Mouse (Mus musculus): ENCODE measurements around the gene Sfxn3. TPM values are rescaled to one million over a fixed set of nuclear protein-coding genes. Genes with fewer than 3 reads are reported as not detected.

Sfxn3 gene
- polyA plus RNA-seq, 1 experiment from 2014 or later: 2.9 TPM

GRCm38 (mm10) chr19:45020348-45020747 lies 27.0 kb upstream of the Sfxn3 start:
- H3K9ac ChIP-seq: no peak overlapping the region
- peaks cover 45% of the 10 kb centered on the region for H3K4me1 ChIP-seq (replicated peaks)
- ATAC-seq (ENCODE audit: insufficient read depth): no peak
- H3K4me3 ChIP-seq (replicated peaks): no peak overlapping the region
- peaks cover 31% of the 10 kb centered on the region for H3K27me3 ChIP-seq
- no peaks in the 10 kb centered on the region for H3K9me3 ChIP-seq (replicated peaks)
- H3K4me2 ChIP-seq: no peak overlapping the region
- 60% methylated on average over 6 of the region's 6 CpGs for WGBS (ENCODE audit: insufficient replicate concordance)
- H3K27ac ChIP-seq (replicated peaks): no peak overlapping the region
- H3K36me3 ChIP-seq (replicated peaks): peaks cover 3% of the 10 kb centered on the region; the same call in 1 of the 2 replicates

GRCm38 (mm10) chr19:45021362-45021761 lies 25.9 kb upstream of the Sfxn3 start:
- ATAC-seq (ENCODE audit: insufficient read depth): no peak
- 68% methylated on average over 15 of the region's 15 CpGs for WGBS (ENCODE audit: insufficient replicate concordance)
- no peaks in the 10 kb centered on the region for H3K9me3 ChIP-seq (replicated peaks)
- no peak overlapping the region for H3K4me2 ChIP-seq
- H3K9ac ChIP-seq: no peak overlapping the region
- H3K36me3 ChIP-seq (replicated peaks): peaks cover 12% of the 10 kb centered on the region; the same call in 1 of the 2 replicates
- H3K4me1 ChIP-seq (replicated peaks): peaks cover 35% of the 10 kb centered on the region
- no peak overlapping the region for H3K27ac ChIP-seq (replicated peaks)
- H3K27me3 ChIP-seq: peaks cover 21% of the 10 kb centered on the region
- no peak overlapping the region for H3K4me3 ChIP-seq (replicated peaks)

- Histone ChIP-seq H3K4me2 (no peak overlapping the region), H3K36me3 (replicated peaks) (peaks cover 16% of the 10 kb centered on the region; the same call in 1 of the 2 replicates), H3K4me1 (replicated peaks) (peaks cover 11% of the 10 kb centered on the region), H3K4me3 (replicated peaks) (no peak overlapping the region), H3K9ac (no peak overlapping the region), H3K27me3 (no peaks in the 10 kb centered on the region), H3K27ac (replicated peaks) (no peak overlapping the region), H3K9me3 (replicated peaks) (no peaks in the 10 kb centered on the region)
- ATAC-seq (ENCODE audit: insufficient read depth): no peak
- 77% methylated on average over 11 of the region's 11 CpGs for WGBS (ENCODE audit: insufficient replicate concordance)
Measured at GRCm38 (mm10) chr19:45023993-45024392, 23.3 kb upstream of the Sfxn3 start.

- H3K4me1 ChIP-seq (replicated peaks): peaks cover 4% of the 10 kb centered on the region; the same call in 1 of the 2 replicates
- H3K9ac ChIP-seq: no peak overlapping the region
- no peak overlapping the region for H3K27ac ChIP-seq (replicated peaks)
- WGBS (ENCODE audit: insufficient replicate concordance): 91% methylated on average over 20 of the region's 20 CpGs
- no peak overlapping the region for H3K4me3 ChIP-seq (replicated peaks)
- no peaks in the 10 kb centered on the region for H3K27me3 ChIP-seq
- H3K9me3 ChIP-seq (replicated peaks): no peaks in the 10 kb centered on the region
- no peak overlapping the region for H3K4me2 ChIP-seq
- H3K36me3 ChIP-seq (replicated peaks): peaks cover 16% of the 10 kb centered on the region; the same call in 1 of the 2 replicates
- no peak for ATAC-seq (ENCODE audit: insufficient read depth)
Measured at GRCm38 (mm10) chr19:45024775-45025174, 22.5 kb upstream of the Sfxn3 start.

GRCm38 (mm10) chr19:45025937-45026568 lies 21.2 kb upstream of the Sfxn3 start:
- Histone ChIP-seq H3K4me1 (replicated peaks) (peaks cover 13% of the 10 kb centered on the region), H3K4me2 (no peak overlapping the region), H3K27ac (replicated peaks) (no peak overlapping the region), H3K36me3 (replicated peaks) (peaks cover 16% of the 10 kb centered on the region; the same call in 1 of the 2 replicates), H3K4me3 (replicated peaks) (no peak overlapping the region), H3K9me3 (replicated peaks) (no peaks in the 10 kb centered on the region), H3K27me3 (no peaks in the 10 kb centered on the region), H3K9ac (no peak overlapping the region)
- no peak for ATAC-seq (ENCODE audit: insufficient read depth)
- 86% methylated on average over 37 of the region's 37 CpGs for WGBS (ENCODE audit: insufficient replicate concordance)

- H3K27me3 ChIP-seq: no peaks in the 10 kb centered on the region
- WGBS (ENCODE audit: insufficient replicate concordance): 60% methylated on average over 6 of the region's 6 CpGs
- H3K9ac ChIP-seq: no peak overlapping the region
- no peaks in the 10 kb centered on the region for H3K9me3 ChIP-seq (replicated peaks)
- peaks cover 16% of the 10 kb centered on the region; the same call in 1 of the 2 replicates for H3K36me3 ChIP-seq (replicated peaks)
- no peak overlapping the region for H3K4me3 ChIP-seq (replicated peaks)
- no peak overlapping the region for H3K27ac ChIP-seq (replicated peaks)
- no peak for ATAC-seq (ENCODE audit: insufficient read depth)
- H3K4me1 ChIP-seq (replicated peaks): peaks cover 20% of the 10 kb centered on the region
- no peak overlapping the region for H3K4me2 ChIP-seq
Measured at GRCm38 (mm10) chr19:45026958-45027670, 20.2 kb upstream of the Sfxn3 start.

- Histone ChIP-seq H3K4me2 (no peak overlapping the region), H3K9ac (no peak overlapping the region), H3K36me3 (replicated peaks) (peaks cover 16% of the 10 kb centered on the region; the same call in 1 of the 2 replicates), H3K4me1 (replicated peaks) (peaks cover 20% of the 10 kb centered on the region), H3K27ac (replicated peaks) (no peak overlapping the region), H3K27me3 (no peaks in the 10 kb centered on the region), H3K4me3 (replicated peaks) (no peak overlapping the region), H3K9me3 (replicated peaks) (no peaks in the 10 kb centered on the region)
- WGBS (ENCODE audit: insufficient replicate concordance): 77% methylated on average over 6 of the region's 6 CpGs
- no peak for ATAC-seq (ENCODE audit: insufficient read depth)
Measured at GRCm38 (mm10) chr19:45027848-45028247, 19.5 kb upstream of the Sfxn3 start.

GRCm38 (mm10) chr19:45028746-45029145 lies 18.6 kb upstream of the Sfxn3 start:
- Histone ChIP-seq H3K27ac (replicated peaks) (no peak overlapping the region), H3K4me1 (replicated peaks) (peaks cover 19% of the 10 kb centered on the region), H3K4me3 (replicated peaks) (no peak overlapping the region), H3K4me2 (no peak overlapping the region), H3K9ac (no peak overlapping the region), H3K36me3 (replicated peaks) (peaks cover 16% of the 10 kb centered on the region; the same call in 1 of the 2 replicates), H3K27me3 (no peaks in the 10 kb centered on the region), H3K9me3 (replicated peaks) (no peaks in the 10 kb centered on the region)
- 66% methylated on average over 19 of the region's 19 CpGs for WGBS (ENCODE audit: insufficient replicate concordance)
- ATAC-seq (ENCODE audit: insufficient read depth): no peak

- no peak overlapping the region for H3K27ac ChIP-seq (replicated peaks)
- no peak overlapping the region for H3K9ac ChIP-seq
- ATAC-seq (ENCODE audit: insufficient read depth): no peak; the same call in 1 of the 2 replicates
- peaks cover 18% of the 10 kb centered on the region for H3K4me1 ChIP-seq (replicated peaks)
- no peaks in the 10 kb centered on the region for H3K27me3 ChIP-seq
- no peak overlapping the region for H3K4me2 ChIP-seq
- WGBS (ENCODE audit: insufficient replicate concordance): 45% methylated on average over 9 of the region's 9 CpGs
- H3K9me3 ChIP-seq (replicated peaks): no peaks in the 10 kb centered on the region
- peaks cover 16% of the 10 kb centered on the region; the same call in 1 of the 2 replicates for H3K36me3 ChIP-seq (replicated peaks)
- H3K4me3 ChIP-seq (replicated peaks): no peak overlapping the region
Measured at GRCm38 (mm10) chr19:45029571-45029970, 17.7 kb upstream of the Sfxn3 start.

- peaks cover 18% of the 10 kb centered on the region for H3K4me1 ChIP-seq (replicated peaks)
- H3K9me3 ChIP-seq (replicated peaks): no peaks in the 10 kb centered on the region
- H3K27me3 ChIP-seq: no peaks in the 10 kb centered on the region
- ATAC-seq (ENCODE audit: insufficient read depth): no peak
- no peak overlapping the region for H3K27ac ChIP-seq (replicated peaks)
- no peak overlapping the region for H3K9ac ChIP-seq
- peaks cover 13% of the 10 kb centered on the region; the same call in 1 of the 2 replicates for H3K36me3 ChIP-seq (replicated peaks)
- H3K4me3 ChIP-seq (replicated peaks): no peak overlapping the region
- no peak overlapping the region for H3K4me2 ChIP-seq
- 25% methylated on average over 8 of the region's 8 CpGs for WGBS (ENCODE audit: insufficient replicate concordance)
Measured at GRCm38 (mm10) chr19:45030111-45030510, 17.2 kb upstream of the Sfxn3 start.

All from liver, embryonic 15.5 days (tissue).